26 mouse cellular contexts compared by ENCODE assay signal in the genomic region with DNA sequence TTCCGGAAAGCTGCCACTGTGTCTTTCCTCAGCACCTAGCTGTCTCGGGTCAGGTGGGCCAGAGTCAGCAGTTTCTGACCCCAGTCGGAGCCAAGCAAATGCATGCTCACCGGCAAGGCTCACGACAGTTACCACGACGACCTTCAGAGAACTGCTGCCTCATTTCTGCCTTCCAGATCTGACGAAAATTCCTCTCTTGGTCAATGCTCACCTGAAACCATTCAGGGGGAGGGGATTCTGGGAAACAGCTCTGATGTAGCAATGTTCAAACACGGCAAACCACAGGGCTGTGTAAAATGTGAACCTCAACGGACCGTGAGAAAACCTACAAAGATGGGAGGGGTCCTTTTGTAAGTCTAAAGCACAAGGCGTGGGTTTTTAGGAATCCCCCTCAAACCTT. TPM values are rescaled to one million over a fixed set of nuclear protein-coding genes. Genes with fewer than 3 reads are reported as not detected.
DNase-seq lines count a peak whose midpoint lies in the region; ATAC-seq and TF ChIP-seq lines count a peak whose summit lies in the region.
"Had no signal": no experiment of that assay in that cellular context is flagged by ENCODE, and none has a peak within 500 bp of the region (broad histone marks: within the 10 kb centered on the region; RNA-seq: fewer than 3 reads in every experiment).

No protein-coding gene starts in this region.

- H3K36me3 ChIP-seq in liver, postnatal 0 days (replicated peaks; ENCODE audit: insufficient read depth, low read length) = no peaks in the 10 kb centered on the region
- no peaks in the 10 kb centered on the region for H3K36me3 ChIP-seq in kidney, embryonic 16.5 days (ENCODE audit: insufficient read depth, low read length)
- H3K36me3 ChIP-seq: heart, embryonic 15.5 days; kidney, embryonic 15.5 days; limb, embryonic 12.5 days; midbrain, embryonic 12.5 days; neural tube, embryonic 12.5 days had no signal

- peak overlapping the region; percentile 66 for H3K27ac ChIP-seq in liver, postnatal 0 days (ENCODE audit: low read depth)
- H3K27ac ChIP-seq in kidney, embryonic 16.5 days (ENCODE audit: low read length) = no peak overlapping the region
- H3K27ac ChIP-seq: forebrain, embryonic 13.5 days; heart, embryonic 15.5 days; kidney, embryonic 15.5 days; limb, embryonic 12.5 days; midbrain, embryonic 12.5 days; neural tube, embryonic 12.5 days had no signal

- WGBS in liver, postnatal 0 days (ENCODE audit: insufficient replicate concordance) = 51% methylated on average over 12 of the region's 12 CpGs
- 51% methylated on average over 12 of the region's 12 CpGs for WGBS in kidney, embryonic 16.5 days

- no peak for TF ChIP-seq CTCF in liver, postnatal 0 days (IDR thresholded peaks at IDR 0.05; ENCODE audit: low read depth)

- H3K9me3 ChIP-seq in liver, postnatal 0 days (ENCODE audit: low read length) = no peaks in the 10 kb centered on the region
- H3K9me3 ChIP-seq in kidney, embryonic 16.5 days (ENCODE audit: low read length) = no peaks in the 10 kb centered on the region
- H3K9me3 ChIP-seq: forebrain, embryonic 13.5 days; heart, embryonic 15.5 days; kidney, embryonic 15.5 days; limb, embryonic 12.5 days; midbrain, embryonic 12.5 days; neural tube, embryonic 12.5 days had no signal

- H3K4me3 ChIP-seq in liver, postnatal 0 days (ENCODE audit: low read depth, low read length) = no peak overlapping the region
- H3K4me3 ChIP-seq in kidney, embryonic 16.5 days (ENCODE audit: low read length) = no peak overlapping the region
- H3K4me3 ChIP-seq: forebrain, embryonic 13.5 days; heart, embryonic 15.5 days; kidney, embryonic 15.5 days; limb, embryonic 12.5 days; midbrain, embryonic 12.5 days; neural tube, embryonic 12.5 days had no signal

- H3K4me2 ChIP-seq in liver, postnatal 0 days (ENCODE audit: low read depth, low read length) = no peak overlapping the region; the same call in 1 of the 2 replicates
- no peak overlapping the region for H3K4me2 ChIP-seq in kidney, embryonic 16.5 days (replicated peaks; ENCODE audit: low read depth, low read length)
- H3K4me2 ChIP-seq: forebrain, embryonic 13.5 days; heart, embryonic 15.5 days; kidney, embryonic 15.5 days; limb, embryonic 12.5 days; midbrain, embryonic 12.5 days; neural tube, embryonic 12.5 days had no signal

- ATAC-seq in liver, postnatal 0 days = peak; percentile 56
- ATAC-seq in kidney, embryonic 16.5 days (ENCODE audit: low FRiP score, low TSS enrichment) = no peak
- ATAC-seq: forebrain, embryonic 13.5 days; hindbrain, embryonic 16.5 days had no signal

- no peaks in the 10 kb centered on the region for H3K27me3 ChIP-seq in liver, postnatal 0 days (ENCODE audit: insufficient read depth, low read length)
- no peaks in the 10 kb centered on the region for H3K27me3 ChIP-seq in kidney, embryonic 16.5 days (ENCODE audit: insufficient read depth, low read length)
- H3K27me3 ChIP-seq: forebrain, embryonic 13.5 days; heart, embryonic 15.5 days; kidney, embryonic 15.5 days; limb, embryonic 12.5 days; midbrain, embryonic 12.5 days; neural tube, embryonic 12.5 days had no signal

- peak; percentile 66 for DNase-seq in CD4-positive helper T cell, adult 2 months (ENCODE audit: low read depth, low spot score)
- DNase-seq in CD4-positive, CD25-positive, alpha-beta regulatory T cell, adult 2 months (ENCODE audit: low read depth, low spot score) = peak; percentile 66
- peak; percentile 30 for DNase-seq in T-cell, adult 2 months (ENCODE audit: low spot score)
- DNase-seq in liver, postnatal 0 days = no peak
- no peak for DNase-seq in left cerebral cortex, postnatal 14 days (ENCODE audit: low spot score in 2 of 2)
- no peak for DNase-seq in kidney, postnatal 4 days
- DNase-seq: adrenal gland, postnatal 14 days; cerebellum, adult 9-10 months; kidney, adult 11 months; lung, postnatal 10 days; thymus, postnatal 4 days had no signal

- TF ChIP-seq EP300 in liver, postnatal 0 days (IDR thresholded peaks at IDR 0.05; ENCODE audit: low read depth) = 0 out of 2 replicates have a peak, but pooled peaks have one; percentile 26

- H3K4me1 ChIP-seq in liver, postnatal 0 days (ENCODE audit: insufficient read depth) = peaks cover 29% of the 10 kb centered on the region
- 0 out of 2 replicates have a peak, but pooled peaks cover 5% of the 10 kb centered on the region for H3K4me1 ChIP-seq in kidney, embryonic 16.5 days (ENCODE audit: insufficient read depth, low read length)
- H3K4me1 ChIP-seq: neural tube, embryonic 12.5 days had no signal

- intact Hi-C loops in left cerebral cortex, postnatal 14 days (cut with DNase I) = no loop called here

- H3K9ac ChIP-seq in liver, postnatal 0 days (replicated peaks) = 0 out of 2 replicates have a peak overlapping the region, but pooled peaks have one; percentile 38
- no peak overlapping the region for H3K9ac ChIP-seq in kidney, embryonic 16.5 days (replicated peaks; ENCODE audit: low read length)
- H3K9ac ChIP-seq: forebrain, embryonic 13.5 days; heart, embryonic 15.5 days; kidney, embryonic 15.5 days; limb, embryonic 12.5 days; midbrain, embryonic 12.5 days; neural tube, embryonic 12.5 days had no signal

RNA-seq across cellular contexts. Expression of gene Cxcr5, which starts 1.3 kb away (rescaled TPM):
- polyA plus RNA-seq in liver, postnatal 0 days (2015; fragmentation: Nextera tagmentation; extraction: Ambion mirVana) = 0.32 and 0.55 TPM in 2 replicates
- not detected for total RNA-seq in left cerebral cortex, postnatal 14 days (2021)
- polyA plus RNA-seq in kidney, embryonic 16.5 days (2015; fragmentation: Nextera tagmentation; extraction: Ambion mirVana) = 0.11 TPM in 1 of 2 replicates, not detected in the other
- total RNA-seq: gastrocnemius, adult 8-10 months; layer of hippocampus, postnatal 14 days; left cerebral cortex, adult 8-10 months; megakaryocyte progenitor cell, adult 5-6 weeks; MEL had no signal
- polyA plus RNA-seq: C2C12; forebrain, embryonic 13.5 days; hindbrain, embryonic 16.5 days; kidney, embryonic 15.5 days; limb, embryonic 12.5 days; liver, embryonic 16.5 days; midbrain, embryonic 12.5 days; neural tube, embryonic 12.5 days had no signal

RNA-seq across cellular contexts. Expression of gene Ddx6, which starts 41.8 kb away (rescaled TPM):
- 5.3 and 6.3 TPM in 2 replicates for polyA plus RNA-seq in liver, postnatal 0 days (2015; fragmentation: Nextera tagmentation; extraction: Ambion mirVana)
- 100 to 1,000 TPM; 110 to 112 TPM for total RNA-seq in left cerebral cortex, postnatal 14 days (2021)
- polyA plus RNA-seq in kidney, embryonic 16.5 days (2015; fragmentation: Nextera tagmentation; extraction: Ambion mirVana) = 11.2 and 13.9 TPM in 2 replicates

Comparison
In these comparisons a context has a peak if more than half of its experiments do, and no peak if none do; other contexts are left out.
1. DNase-seq: peak in CD4-positive helper T cell, adult 2 months (single experiment), CD4-positive, CD25-positive, alpha-beta regulatory T cell, adult 2 months (single experiment) and T-cell, adult 2 months (single experiment); none in liver, postnatal 0 days (single experiment), left cerebral cortex, postnatal 14 days (0 of 2) and kidney, postnatal 4 days (0 of 2).